Mouse (Mus musculus) C2C12 (cell line): ENCODE results near the gene Rpl19.
A peak's percentile ranks its signal among the peaks of the same experiment; 100 is the strongest.

Experiments used
- CTCF ChIP-seq: IDR thresholded peaks from one replicate; pipeline ENCODE4 v1.5.1; 2011; ENCODE audit not compliant: control insufficient read depth, insufficient read depth, insufficient read length
- FOSL1 ChIP-seq: IDR thresholded peaks from one replicate; pipeline ENCODE4 v1.8.0; 2011; ENCODE audit warnings: mild to moderate bottlenecking, low read length; ENCODE audit not compliant: poor library complexity, insufficient read depth, severe bottlenecking
- MAX ChIP-seq: IDR thresholded peaks from one replicate; pipeline ENCODE4 v1.6.1; 2011; ENCODE audit warnings: mild to moderate bottlenecking, control low read depth
- MYOG ChIP-seq: IDR thresholded peaks from one replicate; pipeline ENCODE4 v1.6.1; 2011; ENCODE audit not compliant: control insufficient read depth, insufficient read length; ENCODE audit errors: extremely low read depth
- USF1 ChIP-seq: IDR thresholded peaks from one replicate; pipeline ENCODE4 v1.6.1; 2011; ENCODE audit warnings: low read depth, mild to moderate bottlenecking, control low read depth, moderate library complexity

- TF ChIP-seq CTCF: peak; percentile 88
- TF ChIP-seq MAX: peak; percentile 73
- no peak for TF ChIP-seq MYOG
- TF ChIP-seq USF1: peak; percentile 0
- no peak for TF ChIP-seq FOSL1
These were observed 38.7 kb upstream of the Rpl19 start for GRCm38 (mm10) chr11:97987551-97988526.
